Mouse (Mus musculus): ENCODE data around the gene Tfap2c. TPM values are rescaled to one million over a fixed set of nuclear protein-coding genes. Genes with fewer than 3 reads are reported as not detected.
A peak's percentile ranks its signal among the peaks of the same experiment; 100 is the strongest.

Gene Tfap2c
- total and polyA plus RNA-seq, 3 experiments = not detected

- Histone ChIP-seq H3K27ac (ENCODE audit: insufficient read depth, low read depth) (no peak overlapping the region), H3K4me3 (replicated peaks in 1 of 3; ENCODE audit: low read depth in 2 of 3, low read length in 2 of 3, poor library complexity in 1 of 3) (no peak overlapping the region), H3K27me3 (replicated peaks) (peaks cover 45% of the 10 kb centered on the region), H3K4me1 (ENCODE audit: control insufficient read depth in 1 of 2, insufficient read depth in 2 of 2) (no peaks in the 10 kb centered on the region), H3K36me3 (replicated peaks in 1 of 2; ENCODE audit: control insufficient read depth in 1 of 2, insufficient read depth in 1 of 2, low read length in 1 of 2) (no peaks in the 10 kb centered on the region), H3K79me2 (replicated peaks; ENCODE audit: control insufficient read depth, extremely low read depth, insufficient read depth, poor library complexity, severe bottlenecking) (no peaks in the 10 kb centered on the region), H3K9ac (ENCODE audit: insufficient read depth, low read depth) (no peak overlapping the region), H3K4me2 (ENCODE audit: insufficient read depth, low read depth, poor library complexity, severe bottlenecking) (no peak overlapping the region), H3K9me3 (replicated peaks; ENCODE audit: low read length) (peaks cover 7% of the 10 kb centered on the region)
- in situ Hi-C loops (cut with MboI; ENCODE audit: low pct_ligation_motif_present, low pct_unique_long_range_greater_than_20kb, low sequenced_read_pairs) = no loop called here
- peak; percentile 1 for DNase-seq (ENCODE audit: extremely low read depth)
- TF ChIP-seq MYC (IDR thresholded peaks at IDR 0.05; ENCODE audit: low read depth, low read length) = no peak
- TF ChIP-seq MEF2A (IDR thresholded peaks at IDR 0.05; ENCODE audit: borderline replicate concordance, low read depth, low read length) = no peak
- no peak for TF ChIP-seq MAZ (IDR thresholded peaks at IDR 0.05; ENCODE audit: low read depth, low read length)
- no peak for TF ChIP-seq JUND (conservative IDR thresholded peaks at IDR 0.05; ENCODE audit: low read depth, low read length)
- TF ChIP-seq BHLHE40 (IDR thresholded peaks at IDR 0.05; ENCODE audit: low read depth, low read length) = no peak
- no peak for TF ChIP-seq POLR2A (IDR thresholded peaks at IDR 0.05; ENCODE audit: low read depth, low read length)
- TF ChIP-seq MAX (IDR thresholded peaks at IDR 0.05; ENCODE audit: low read length) = no peak
- no peak for TF ChIP-seq ZNF384 (IDR thresholded peaks at IDR 0.05; ENCODE audit: low read depth, low read length)
- dilution Hi-C loops (cut with MboI; ENCODE audit: extremely low pct_ligation_motif_present, extremely low pct_unique_long_range_greater_than_20kb, low sequenced_read_pairs) = no loop called here
These were observed 58.3 kb downstream of the Tfap2c start for GRCm38 (mm10) chr2:172607710-172608109.

Other genes starting within 250 kb of the Tfap2c start
- 1.1 and 1.5 TPM in 2 replicates for gene Fam210b, start 204.0 kb upstream of the Tfap2c start, total RNA-seq (2012; rRNA removed)
- 0.58 and 0.68 TPM in 2 replicates for gene Fam210b, start 204.0 kb upstream of the Tfap2c start, total RNA-seq (2014; rRNA removed)
- gene Fam210b, start 204.0 kb upstream of the Tfap2c start, polyA plus RNA-seq (2012; ENCODE audit: insufficient read length, low read depth) = 1.1 and 1.2 TPM in 2 replicates
- 88.6 and 103 TPM in 2 replicates for gene Aurka, start 179.1 kb upstream of the Tfap2c start, total RNA-seq (2012; rRNA removed)
- 73.6 and 84.4 TPM in 2 replicates for gene Aurka, start 179.1 kb upstream of the Tfap2c start, total RNA-seq (2014; rRNA removed)
- 113 and 128 TPM in 2 replicates for gene Aurka, start 179.1 kb upstream of the Tfap2c start, polyA plus RNA-seq (2012; ENCODE audit: insufficient read length, low read depth)
- 44.2 and 52.1 TPM in 2 replicates for gene Cstf1, start 178.9 kb upstream of the Tfap2c start, total RNA-seq (2012; rRNA removed)
- 59.0 and 62.1 TPM in 2 replicates for gene Cstf1, start 178.9 kb upstream of the Tfap2c start, total RNA-seq (2014; rRNA removed)
- 49.6 and 53.2 TPM in 2 replicates for gene Cstf1, start 178.9 kb upstream of the Tfap2c start, polyA plus RNA-seq (2012; ENCODE audit: insufficient read length, low read depth)
- 3.8 and 5.3 TPM in 2 replicates for gene Cass4, start 155.8 kb upstream of the Tfap2c start, total RNA-seq (2012; rRNA removed)
- gene Cass4, start 155.8 kb upstream of the Tfap2c start, total RNA-seq (2014; rRNA removed) = 2.9 and 3.3 TPM in 2 replicates
- gene Cass4, start 155.8 kb upstream of the Tfap2c start, polyA plus RNA-seq (2012; ENCODE audit: insufficient read length, low read depth) = 3.7 and 3.8 TPM in 2 replicates
- gene Rtf2, start 109.0 kb upstream of the Tfap2c start, total RNA-seq (2012; rRNA removed) = 61.4 and 66.6 TPM in 2 replicates
- gene Rtf2, start 109.0 kb upstream of the Tfap2c start, total RNA-seq (2014; rRNA removed) = 58.5 and 60.3 TPM in 2 replicates
- gene Rtf2, start 109.0 kb upstream of the Tfap2c start, polyA plus RNA-seq (2012; ENCODE audit: insufficient read length, low read depth) = 72.9 and 90.2 TPM in 2 replicates
- 0.17 and 0.29 TPM in 2 replicates for gene Gcnt7, start 91.0 kb upstream of the Tfap2c start, total RNA-seq (2012; rRNA removed)
- not detected in 2 replicates for gene Gcnt7, start 91.0 kb upstream of the Tfap2c start, total RNA-seq (2014; rRNA removed)
- gene Gcnt7, start 91.0 kb upstream of the Tfap2c start, polyA plus RNA-seq (2012; ENCODE audit: insufficient read length, low read depth) = 0.21 TPM in 1 of 2 replicates, not detected in the other
- 0.25 and 0.42 TPM in 2 replicates for gene Fam209, start 77.1 kb upstream of the Tfap2c start, total RNA-seq (2012; rRNA removed)
- 0.69 TPM in 1 of 2 replicates, not detected in the other for gene Fam209, start 77.1 kb upstream of the Tfap2c start, total RNA-seq (2014; rRNA removed)
- gene Fam209, start 77.1 kb upstream of the Tfap2c start, polyA plus RNA-seq (2012; ENCODE audit: insufficient read length, low read depth) = 1.2 and 1.8 TPM in 2 replicates